Mouse (Mus musculus): Measurements from ENCODE around the gene Rep15. TPM values are rescaled to one million over a fixed set of nuclear protein-coding genes. Genes with fewer than 3 reads are reported as not detected.

Rep15 gene
- total and polyA plus RNA-seq, 2 experiments from 2014 or later: 0.48 TPM; not detected in 1

- peaks cover 47% of the 10 kb centered on the region for H3K36me3 ChIP-seq (ENCODE audit: insufficient read depth, low read length)
- no peak for TF ChIP-seq CTCF (IDR thresholded peaks at IDR 0.05; ENCODE audit: low read depth)
Measured at GRCm38 (mm10) chr6:147049239-147049805, 16.9 kb downstream of the Rep15 start.

GRCm38 (mm10) chr6:147051666-147052065 lies 19.3 kb downstream of the Rep15 start:
- H3K9ac ChIP-seq (replicated peaks; ENCODE audit: low read length): no peak overlapping the region
- H3K4me2 ChIP-seq (ENCODE audit: low read depth, low read length): no peak overlapping the region
- no peak for DNase-seq (ENCODE audit: low spot score)
- ATAC-seq: no peak
- 97% methylated on average over 8 of the region's 8 CpGs for WGBS
- no peak overlapping the region for H3K27ac ChIP-seq
- H3K9me3 ChIP-seq (ENCODE audit: low read length): no peaks in the 10 kb centered on the region
- peaks cover 61% of the 10 kb centered on the region for H3K36me3 ChIP-seq (ENCODE audit: insufficient read depth, low read length)
- TF ChIP-seq CTCF (IDR thresholded peaks at IDR 0.05; ENCODE audit: low read depth): no peak
- no peaks in the 10 kb centered on the region for H3K27me3 ChIP-seq (ENCODE audit: insufficient read depth, low read length)
- no peaks in the 10 kb centered on the region for H3K4me1 ChIP-seq (ENCODE audit: insufficient read depth, low read length)
- H3K4me3 ChIP-seq (ENCODE audit: low read length): no peak overlapping the region

More at GRCm38 (mm10) chr6:147049239-147049805, 16.9 kb downstream of the Rep15 start:
- no peak for DNase-seq (ENCODE audit: low spot score)
- Histone ChIP-seq H3K4me3 (ENCODE audit: low read length) (no peak overlapping the region), H3K4me1 (ENCODE audit: insufficient read depth, low read length) (no peaks in the 10 kb centered on the region), H3K9ac (replicated peaks; ENCODE audit: low read length) (no peak overlapping the region), H3K27me3 (ENCODE audit: insufficient read depth, low read length) (no peaks in the 10 kb centered on the region), H3K9me3 (ENCODE audit: low read length) (no peaks in the 10 kb centered on the region), H3K4me2 (ENCODE audit: low read depth, low read length) (no peak overlapping the region), H3K27ac (no peak overlapping the region)
- no peak for ATAC-seq
- 95% methylated on average over 13 of the region's 13 CpGs for WGBS

GRCm38 (mm10) chr6:147052440-147052839 lies 20.1 kb downstream of the Rep15 start:
- H3K27ac ChIP-seq: no peak overlapping the region
- H3K9ac ChIP-seq (replicated peaks; ENCODE audit: low read length): no peak overlapping the region
- H3K4me2 ChIP-seq (ENCODE audit: low read depth, low read length): no peak overlapping the region
- H3K9me3 ChIP-seq (ENCODE audit: low read length): no peaks in the 10 kb centered on the region
- 84% methylated on average over 9 of the region's 9 CpGs for WGBS
- H3K27me3 ChIP-seq (ENCODE audit: insufficient read depth, low read length): no peaks in the 10 kb centered on the region
- H3K4me3 ChIP-seq (ENCODE audit: low read length): no peak overlapping the region
- H3K4me1 ChIP-seq (ENCODE audit: insufficient read depth, low read length): no peaks in the 10 kb centered on the region
- ATAC-seq (no peak), DNase-seq (ENCODE audit: low spot score) (no peak)
- peaks cover 59% of the 10 kb centered on the region for H3K36me3 ChIP-seq (ENCODE audit: insufficient read depth, low read length)
- TF ChIP-seq CTCF (IDR thresholded peaks at IDR 0.05; ENCODE audit: low read depth): no peak

- Histone ChIP-seq H3K27ac (no peak overlapping the region), H3K4me2 (ENCODE audit: low read depth, low read length) (no peak overlapping the region), H3K36me3 (ENCODE audit: insufficient read depth, low read length) (peaks cover 51% of the 10 kb centered on the region), H3K27me3 (ENCODE audit: insufficient read depth, low read length) (no peaks in the 10 kb centered on the region), H3K9ac (replicated peaks; ENCODE audit: low read length) (no peak overlapping the region), H3K4me3 (ENCODE audit: low read length) (no peak overlapping the region), H3K4me1 (ENCODE audit: insufficient read depth, low read length) (no peaks in the 10 kb centered on the region), H3K9me3 (ENCODE audit: low read length) (no peaks in the 10 kb centered on the region)
- TF ChIP-seq CTCF (IDR thresholded peaks at IDR 0.05; ENCODE audit: low read depth): no peak
- DNase-seq (ENCODE audit: low spot score) (no peak), ATAC-seq (no peak)
- WGBS: 84% methylated on average over 19 of the region's 19 CpGs
Measured at GRCm38 (mm10) chr6:147053785-147054646, 21.6 kb downstream of the Rep15 start.

GRCm38 (mm10) chr6:147055374-147055977 lies 23.1 kb downstream of the Rep15 start:
- Histone ChIP-seq H3K36me3 (ENCODE audit: insufficient read depth, low read length) (peaks cover 37% of the 10 kb centered on the region), H3K4me1 (ENCODE audit: insufficient read depth, low read length) (no peaks in the 10 kb centered on the region), H3K9me3 (ENCODE audit: low read length) (no peaks in the 10 kb centered on the region), H3K9ac (replicated peaks; ENCODE audit: low read length) (no peak overlapping the region), H3K4me2 (ENCODE audit: low read depth, low read length) (no peak overlapping the region), H3K27me3 (ENCODE audit: insufficient read depth, low read length) (no peaks in the 10 kb centered on the region), H3K4me3 (ENCODE audit: low read length) (no peak overlapping the region), H3K27ac (no peak overlapping the region)
- DNase-seq (ENCODE audit: low spot score): no peak
- TF ChIP-seq CTCF (IDR thresholded peaks at IDR 0.05; ENCODE audit: low read depth): no peak
- ATAC-seq: no peak
- WGBS: 93% methylated on average over 10 of the region's 10 CpGs

- ATAC-seq (no peak), DNase-seq (ENCODE audit: low spot score) (no peak)
- WGBS: 70% methylated on average over 7 of the region's 7 CpGs
- no peak for TF ChIP-seq CTCF (IDR thresholded peaks at IDR 0.05; ENCODE audit: low read depth)
- H3K36me3 ChIP-seq (ENCODE audit: insufficient read depth, low read length): peaks cover 26% of the 10 kb centered on the region
- H3K9ac ChIP-seq (replicated peaks; ENCODE audit: low read length): no peak overlapping the region
- no peak overlapping the region for H3K4me2 ChIP-seq (ENCODE audit: low read depth, low read length)
- no peak overlapping the region for H3K27ac ChIP-seq
- H3K27me3 ChIP-seq (ENCODE audit: insufficient read depth, low read length): no peaks in the 10 kb centered on the region
- H3K4me3 ChIP-seq (ENCODE audit: low read length): no peak overlapping the region
- no peaks in the 10 kb centered on the region for H3K4me1 ChIP-seq (ENCODE audit: insufficient read depth, low read length)
- H3K9me3 ChIP-seq (ENCODE audit: low read length): no peaks in the 10 kb centered on the region
Measured at GRCm38 (mm10) chr6:147059326-147059725, 26.9 kb downstream of the Rep15 start.
